ENCODE assay signal across 8 mouse cellular contexts in the genomic region with DNA sequence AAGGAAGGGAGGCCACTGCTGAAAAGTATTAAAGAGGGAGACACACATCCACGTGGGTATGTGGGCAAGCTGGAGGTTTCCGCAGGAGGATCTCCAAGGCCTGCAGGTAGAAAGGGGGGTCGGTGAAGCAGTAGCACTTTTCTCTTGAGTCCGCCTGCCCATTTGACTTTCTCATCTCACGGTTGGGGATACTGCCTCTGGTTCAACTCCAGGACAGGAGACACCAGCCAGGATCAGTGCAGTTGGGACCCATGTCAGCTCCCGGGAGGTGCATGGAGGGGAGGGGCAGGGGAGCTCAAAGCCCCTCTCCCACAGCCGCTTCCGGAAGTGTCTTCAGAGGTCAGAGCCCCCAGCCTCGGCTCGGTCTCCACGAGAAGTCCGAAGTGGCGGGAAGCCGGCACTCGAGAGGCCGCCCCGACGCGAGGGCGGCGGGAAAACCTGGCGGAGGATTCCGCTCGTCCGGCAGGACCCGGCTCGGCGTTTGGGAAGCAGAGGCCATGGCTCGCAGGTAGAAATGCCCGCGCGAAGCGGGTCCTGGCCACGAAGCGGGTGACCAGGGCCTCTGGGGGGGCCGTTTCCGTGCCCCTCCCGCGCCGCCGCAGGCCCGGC. TPM values are rescaled to one million over a fixed set of nuclear protein-coding genes. Genes with fewer than 3 reads are reported as not detected.
DNase-seq lines count a peak whose midpoint lies in the region; ATAC-seq and TF ChIP-seq lines count a peak whose summit lies in the region.

No protein-coding gene starts in this region.

- TF ChIP-seq POLR2A in kidney, adult 2 months (IDR thresholded peaks at IDR 0.05; ENCODE audit: low read depth, low read length): no peak

- in situ Hi-C loops in Patski (cut with MboI; ENCODE audit: low pct_unique_long_range_greater_than_20kb): no loop called here

- ATAC-seq in Patski: peak; percentile 66
- peak; percentile 67 for ATAC-seq in hindbrain, embryonic 16.5 days
- peak; percentile 65 for ATAC-seq in liver, embryonic 11.5 days (replicated peaks; ENCODE audit: low FRiP score)
- peak; percentile 65 for ATAC-seq in neural tube, embryonic 11.5 days (ENCODE audit: insufficient read depth, low FRiP score, low TSS enrichment)

- H3K27me3 ChIP-seq in kidney, adult 2 months (replicated peaks; ENCODE audit: control insufficient read depth, insufficient read depth, low read length): no peaks in the 10 kb centered on the region
- H3K27me3 ChIP-seq in Patski: no peaks in the 10 kb centered on the region
- no peaks in the 10 kb centered on the region for H3K27me3 ChIP-seq in erythroblast, embryonic 14.5 days (ENCODE audit: control insufficient read depth)
- H3K27me3 ChIP-seq in hindbrain, embryonic 16.5 days (replicated peaks; ENCODE audit: control insufficient read depth, insufficient read depth, low read length): no peaks in the 10 kb centered on the region
- H3K27me3 ChIP-seq in liver, embryonic 11.5 days (replicated peaks; ENCODE audit: control insufficient read depth, insufficient read depth, low read length): no peaks in the 10 kb centered on the region
- no peaks in the 10 kb centered on the region for H3K27me3 ChIP-seq in neural tube, embryonic 11.5 days (ENCODE audit: control insufficient read depth, insufficient read depth, low read length)

- peaks cover 9% of the 10 kb centered on the region for H3K4me1 ChIP-seq in kidney, adult 2 months (ENCODE audit: control insufficient read depth, insufficient read depth, low read length)
- peaks cover 40% of the 10 kb centered on the region for H3K4me1 ChIP-seq in erythroblast, embryonic 14.5 days (ENCODE audit: control insufficient read depth)
- H3K4me1 ChIP-seq in hindbrain, embryonic 16.5 days (ENCODE audit: control insufficient read depth, insufficient read depth, low read depth, low read length): peaks cover 15% of the 10 kb centered on the region
- peaks cover 21% of the 10 kb centered on the region for H3K4me1 ChIP-seq in liver, embryonic 11.5 days (replicated peaks; ENCODE audit: control insufficient read depth, insufficient read depth, low read length)
- H3K4me1 ChIP-seq in neural tube, embryonic 11.5 days (ENCODE audit: control insufficient read depth, insufficient read depth, low read length): peaks cover 11% of the 10 kb centered on the region; the same call in 1 of the 2 replicates

- no peak for DNase-seq in kidney, adult 2 months
- DNase-seq in kidney, postnatal 14 days: no peak
- DNase-seq in Patski (ENCODE audit: low read depth, low spot score): no peak
- DNase-seq in liver, embryonic 11.5 days (ENCODE audit: low spot score): peak; percentile 86
- peak; percentile 87 for DNase-seq in neural tube, embryonic 11.5 days (ENCODE audit: low spot score)
- peak; percentile 37 to 44 for DNase-seq in thymus, postnatal 10 days (ENCODE audit: low spot score in 2 of 2)

- peak overlapping the region; percentile 72 for H3K27ac ChIP-seq in kidney, adult 2 months (ENCODE audit: insufficient read depth, low read depth, low read length)
- peak overlapping the region; percentile 98 for H3K27ac ChIP-seq in hindbrain, embryonic 16.5 days (ENCODE audit: low read depth, low read length)
- peak overlapping the region; percentile 96 for H3K27ac ChIP-seq in liver, embryonic 11.5 days (ENCODE audit: low read depth, low read length)
- peak overlapping the region; percentile 98 for H3K27ac ChIP-seq in neural tube, embryonic 11.5 days (ENCODE audit: low read depth, low read length)

- under 1% methylated on average over 42 of the region's 42 CpGs for WGBS in kidney, adult 2 months
- WGBS in hindbrain, embryonic 16.5 days: under 1% methylated on average over 27 of the region's 42 CpGs
- WGBS in liver, embryonic 11.5 days: under 1% methylated on average over 39 of the region's 42 CpGs
- WGBS in neural tube, embryonic 11.5 days: under 1% methylated on average over 34 of the region's 42 CpGs

- no peaks in the 10 kb centered on the region for H3K36me3 ChIP-seq in kidney, adult 2 months (ENCODE audit: control insufficient read depth, insufficient read depth, low read length)
- H3K36me3 ChIP-seq in erythroblast, embryonic 14.5 days (ENCODE audit: control insufficient read depth): peaks cover under 1% of the 10 kb centered on the region
- H3K36me3 ChIP-seq in hindbrain, embryonic 16.5 days (ENCODE audit: control insufficient read depth, insufficient read depth, low read length): no peaks in the 10 kb centered on the region
- no peaks in the 10 kb centered on the region for H3K36me3 ChIP-seq in liver, embryonic 11.5 days (ENCODE audit: control insufficient read depth, insufficient read depth, low read length)
- H3K36me3 ChIP-seq in neural tube, embryonic 11.5 days (ENCODE audit: control insufficient read depth, insufficient read depth, low read length): no peaks in the 10 kb centered on the region

- TF ChIP-seq CTCF in kidney, adult 2 months (conservative IDR thresholded peaks at IDR 0.05; ENCODE audit: insufficient read depth, insufficient read length, low read depth, low read length): no peak
- TF ChIP-seq CTCF in Patski (IDR thresholded peaks at IDR 0.05): no peak

- H3K4me3 ChIP-seq in kidney, adult 2 months (ENCODE audit: insufficient read depth, low read depth, low read length): peak overlapping the region; percentile 73
- H3K4me3 ChIP-seq in erythroblast, embryonic 14.5 days (replicated peaks): peak overlapping the region; percentile 98
- peak overlapping the region; percentile 99 for H3K4me3 ChIP-seq in hindbrain, embryonic 16.5 days (ENCODE audit: low read length)
- peak overlapping the region; percentile 86 for H3K4me3 ChIP-seq in liver, embryonic 11.5 days (ENCODE audit: low read depth, low read length)
- peak overlapping the region; percentile 73 for H3K4me3 ChIP-seq in neural tube, embryonic 11.5 days (ENCODE audit: low read depth, low read length)

- H3K9me3 ChIP-seq in erythroblast, embryonic 14.5 days (ENCODE audit: control insufficient read depth, low read length): no peaks in the 10 kb centered on the region
- no peaks in the 10 kb centered on the region for H3K9me3 ChIP-seq in hindbrain, embryonic 16.5 days (ENCODE audit: control insufficient read depth, low read length)
- no peaks in the 10 kb centered on the region for H3K9me3 ChIP-seq in liver, embryonic 11.5 days (ENCODE audit: control insufficient read depth, low read length)
- no peaks in the 10 kb centered on the region for H3K9me3 ChIP-seq in neural tube, embryonic 11.5 days (ENCODE audit: control insufficient read depth, low read length)

- peak overlapping the region; percentile 92 for H3K4me2 ChIP-seq in hindbrain, embryonic 16.5 days (ENCODE audit: low read length)
- peak overlapping the region; percentile 84 for H3K4me2 ChIP-seq in liver, embryonic 11.5 days
- peak overlapping the region; percentile 82 for H3K4me2 ChIP-seq in neural tube, embryonic 11.5 days (ENCODE audit: low read depth)

- H3K9ac ChIP-seq in hindbrain, embryonic 16.5 days (ENCODE audit: low read depth, low read length): peak overlapping the region; percentile 100
- H3K9ac ChIP-seq in liver, embryonic 11.5 days (ENCODE audit: low read depth, low read length): peak overlapping the region; percentile 96
- peak overlapping the region; percentile 93 for H3K9ac ChIP-seq in neural tube, embryonic 11.5 days (ENCODE audit: low read length)

- POLR2A ChIA-PET in Patski (lab: Charles Lee): interaction anchor here (0.6 to 0.9 kb wide), 3 partner anchors 16 to 142 kb away, joined by 3 to 4 read pairs (median 3); a partner anchor contains a TSS

- CTCF ChIA-PET in Patski (lab: Charles Lee): no interaction called here

RNA-seq across cellular contexts. Expression of a gene that starts 0.4 kb away (rescaled TPM):
- polyA plus RNA-seq in kidney, adult 2 months (2012; rRNA removed): 23.2 and 28.5 TPM in 2 replicates
- polyA plus RNA-seq in Patski (2021): 134 TPM
- polyA plus RNA-seq in erythroblast, embryonic 14.5 days (2012): 0.96 and 1.1 TPM in 2 replicates
- 118 and 121 TPM in 2 replicates for polyA plus RNA-seq in hindbrain, embryonic 16.5 days (2015; fragmentation: Nextera tagmentation; extraction: Ambion mirVana)
- polyA plus RNA-seq in liver, embryonic 11.5 days (2014; fragmentation: Nextera tagmentation; extraction: Ambion mirVana): 139 and 141 TPM in 2 replicates
- 188 and 197 TPM in 2 replicates for polyA plus RNA-seq in neural tube, embryonic 11.5 days (2014; fragmentation: Nextera tagmentation; extraction: Ambion mirVana)

Comparison
In these comparisons a context has a peak if more than half of its experiments do, and no peak if none do; other contexts are left out.
1. DNase-seq: peak in liver, embryonic 11.5 days (single experiment), neural tube, embryonic 11.5 days (single experiment) and thymus, postnatal 10 days (2 of 2); none in kidney, adult 2 months (single experiment), kidney, postnatal 14 days (single experiment) and Patski (single experiment).
2. RNA of a gene that starts 0.4 kb away (polyA plus RNA-seq): 188 to 197 TPM in neural tube, embryonic 11.5 days, 139 to 141 TPM in liver, embryonic 11.5 days, 134 TPM in Patski (single experiment), 118 to 121 TPM in hindbrain, embryonic 16.5 days and 23.2 to 28.5 TPM in kidney, adult 2 months; 0.96 to 1.1 TPM in erythroblast, embryonic 14.5 days; every median in the first group is over 10 times any median in the second.
3. Peak in every context shown above with its lines, with median percentiles within 50 percentile points of each other: H3K27ac ChIP-seq, H3K4me3 ChIP-seq, ATAC-seq, H3K4me2 ChIP-seq and H3K9ac ChIP-seq.